Mouse (Mus musculus) spleen, adult 2 months (tissue): Measurements from ENCODE around the gene Psd. TPM values are rescaled to one million over a fixed set of nuclear protein-coding genes. Genes with fewer than 3 reads are reported as not detected.

ENCODE experiments used
- DNase-seq, 2 experiments: peaks; one replicate each; pipeline versions ENCODE4 v3.0.0 to v3.0.0-alpha.2; 2012 to 2021; ENCODE audit warnings: low spot score in 2 of 2, low read depth in 1 of 2
- H3K27ac ChIP-seq: fragments of 200-500 bp; 2 replicates; pipeline ENCODE4 v1.5.1; 2012; ENCODE audit warnings: low read length, inconsistent platforms; ENCODE audit not compliant: insufficient read depth
- H3K27me3 ChIP-seq: fragments of 200-500 bp; 2 replicates; pipeline ENCODE4 v1.6.1; 2012; ENCODE audit warnings: mild to moderate bottlenecking, moderate library complexity, low read length, inconsistent platforms; ENCODE audit not compliant: control insufficient read depth, insufficient read depth
- H3K36me3 ChIP-seq: fragments of 200-500 bp; 2 replicates; pipeline ENCODE4 v1.6.1; 2012; ENCODE audit warnings: mild to moderate bottlenecking, low read length, inconsistent platforms; ENCODE audit not compliant: control insufficient read depth, insufficient read depth
- H3K4me1 ChIP-seq: fragments of 200-500 bp; 2 replicates; pipeline ENCODE4 v1.6.1; 2011; ENCODE audit warnings: inconsistent platforms; ENCODE audit not compliant: control insufficient read depth, insufficient read depth, insufficient read length
- H3K4me3 ChIP-seq: fragments of 200-500 bp; 2 replicates; pipeline ENCODE4 v1.5.1; 2011; ENCODE audit warnings: mild to moderate bottlenecking, inconsistent platforms; ENCODE audit not compliant: insufficient read depth, insufficient read length; ENCODE audit errors: extremely low read depth
- CTCF ChIP-seq: fragments of 200-500 bp; IDR thresholded peaks from 2 replicates; pipeline ENCODE4 v1.5.1; 2011; ENCODE audit warnings: mild to moderate bottlenecking, inconsistent platforms; ENCODE audit not compliant: insufficient read depth, insufficient read length, insufficient replicate concordance; ENCODE audit errors: extremely low read depth
- POLR2A ChIP-seq: fragments of 200-500 bp; IDR thresholded peaks from 2 replicates; pipeline ENCODE4 v1.6.1; 2011; ENCODE audit warnings: low read depth, low read length, inconsistent platforms
- WGBS: fragments of 180-500 bp; shearing (Covaris S2); methylation state at CpG from one replicate; pipeline ENCODE4 v1.1.7; 2018; 5-methylcytosine and 5-hydroxymethylcytosine counted together
- polyA plus RNA-seq: library from polyadenylated mRNA; depleted of rRNA; stranded (reverse); fragments of >200 nt; gene quantifications from 2 replicates; pipeline ENCODE4 v1.2.3, GENCODE M21; 2012

Psd gene
- polyA plus RNA-seq, 1 experiment: 3.6 TPM

- H3K27ac ChIP-seq: no peak overlapping the region
- 27% methylated on average over 6 of the region's 6 CpGs for WGBS
- peaks cover 28% of the 10 kb centered on the region for H3K27me3 ChIP-seq
- no peaks in the 10 kb centered on the region for H3K36me3 ChIP-seq
- TF ChIP-seq POLR2A (no peak), CTCF (no peak)
- peak in 1 of 2 experiments; percentile 53 for DNase-seq
- peaks cover 13% of the 10 kb centered on the region for H3K4me1 ChIP-seq
- H3K4me3 ChIP-seq: no peak overlapping the region
Measured at GRCm38 (mm10) chr19:46321101-46321943, 5.6 kb downstream of the Psd start.

GRCm38 (mm10) chr19:46320076-46320785 lies 6.7 kb downstream of the Psd start:
- DNase-seq: peak in 1 of 2 experiments; percentile 1
- WGBS: 77% methylated on average over 8 of the region's 8 CpGs

GRCm38 (mm10) chr19:46318586-46319378 lies 8.2 kb downstream of the Psd start:
- peak in 1 of 2 experiments; percentile 10 for DNase-seq
- Histone ChIP-seq H3K27ac (no peak overlapping the region), H3K4me1 (peaks cover 13% of the 10 kb centered on the region), H3K4me3 (no peak overlapping the region), H3K27me3 (peaks cover 19% of the 10 kb centered on the region), H3K36me3 (no peaks in the 10 kb centered on the region)
- TF ChIP-seq POLR2A (no peak), CTCF (no peak)
- WGBS: 19% methylated on average over 16 of the region's 16 CpGs

More at GRCm38 (mm10) chr19:46320076-46320785, 6.7 kb downstream of the Psd start:
- no peak overlapping the region for H3K4me3 ChIP-seq
- peaks cover 22% of the 10 kb centered on the region for H3K27me3 ChIP-seq
- H3K4me1 ChIP-seq: peaks cover 13% of the 10 kb centered on the region
- no peak overlapping the region for H3K27ac ChIP-seq
- H3K36me3 ChIP-seq: no peaks in the 10 kb centered on the region
- TF ChIP-seq POLR2A: no peak
- no peak for TF ChIP-seq CTCF

- TF ChIP-seq POLR2A (no peak), CTCF (no peak)
- H3K27me3 ChIP-seq: peaks cover 19% of the 10 kb centered on the region
- peaks cover 13% of the 10 kb centered on the region for H3K4me1 ChIP-seq
- DNase-seq: peak in 1 of 2 experiments; percentile 2
- H3K4me3 ChIP-seq: no peak overlapping the region
- H3K36me3 ChIP-seq: peaks cover 6% of the 10 kb centered on the region; the same call in 1 of the 2 replicates
- H3K27ac ChIP-seq: no peak overlapping the region
- WGBS: 5% methylated on average over 37 of the region's 42 CpGs
Measured at GRCm38 (mm10) chr19:46318031-46318471, 8.9 kb downstream of the Psd start.

- DNase-seq: no peak
- H3K27me3 ChIP-seq: peaks cover 19% of the 10 kb centered on the region
- 2% methylated on average over 48 of the region's 48 CpGs for WGBS
- no peak overlapping the region for H3K27ac ChIP-seq
- peaks cover 8% of the 10 kb centered on the region for H3K36me3 ChIP-seq
- TF ChIP-seq POLR2A (no peak), CTCF (no peak)
- no peak overlapping the region for H3K4me3 ChIP-seq
- H3K4me1 ChIP-seq: peaks cover 13% of the 10 kb centered on the region
Measured at GRCm38 (mm10) chr19:46317546-46317885, 9.4 kb downstream of the Psd start.

GRCm38 (mm10) chr19:46316846-46317545 lies 10.0 kb downstream of the Psd start:
- Histone ChIP-seq H3K27ac (no peak overlapping the region), H3K27me3 (peaks cover 19% of the 10 kb centered on the region), H3K36me3 (peaks cover 12% of the 10 kb centered on the region), H3K4me1 (peaks cover 13% of the 10 kb centered on the region), H3K4me3 (no peak overlapping the region)
- no peak for DNase-seq
- TF ChIP-seq CTCF (no peak), POLR2A (no peak)
- 37% methylated on average over 15 of the region's 15 CpGs for WGBS
